Mouse (Mus musculus) megakaryocyte progenitor cell, adult 5-6 weeks (primary cell): ENCODE measurements at regions not wholly inside any gene's neighbourhood (a gene's known extent, or its start where the extent isn't known, plus 50 kb on each side); places are given as distances from the start of the nearest gene placed in this dataset.

Experiments
- ATAC-seq: replicated peaks from 2 replicates; pipeline ENCODE4 v1.8.0; 2016; ENCODE audit warnings: mild to moderate bottlenecking, moderate TSS enrichment, inconsistent platforms; ENCODE audit not compliant: poor library complexity

DNA sequence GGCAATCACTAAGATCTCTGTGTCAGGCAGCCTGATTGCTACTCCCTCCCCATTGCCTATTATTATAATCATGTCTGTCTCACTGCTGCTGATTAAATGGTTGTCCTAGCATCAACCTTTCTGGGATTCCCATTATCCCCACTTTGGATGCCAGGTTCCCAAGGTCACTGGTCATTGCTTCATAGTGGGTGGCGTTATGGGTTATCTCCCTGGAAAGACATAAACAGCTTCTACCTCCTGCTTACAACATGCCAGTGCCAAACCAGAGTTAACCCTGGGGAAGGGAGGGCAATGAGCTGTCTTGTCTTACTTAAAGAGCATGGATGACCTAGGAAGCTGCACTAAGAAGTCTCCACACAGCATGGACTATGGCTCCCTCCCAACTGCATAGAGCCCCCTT, 136.9 kb downstream of the Uaca start:
- ATAC-seq, result no peak

DNA sequence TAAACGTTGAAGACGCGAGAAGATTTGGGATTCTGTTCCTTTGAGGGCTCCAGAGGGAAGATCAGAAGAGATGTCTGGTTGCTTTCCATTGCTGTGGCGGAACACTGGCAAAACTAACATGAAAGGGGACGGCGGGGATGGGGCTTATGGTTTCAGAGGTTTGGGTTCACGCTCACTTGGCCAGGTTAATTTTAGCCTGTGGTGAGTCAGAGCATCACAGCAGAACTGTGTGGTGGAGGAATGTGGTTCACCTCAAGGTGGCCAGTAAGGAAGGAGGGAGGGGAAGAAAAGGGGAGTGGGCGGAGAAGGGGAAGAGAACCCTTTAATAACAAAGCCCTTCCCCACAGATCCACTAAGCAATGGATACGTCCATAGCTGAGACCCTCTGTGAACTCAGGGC, 142.6 kb downstream of the Uaca start:
- no peak for ATAC-seq

DNA sequence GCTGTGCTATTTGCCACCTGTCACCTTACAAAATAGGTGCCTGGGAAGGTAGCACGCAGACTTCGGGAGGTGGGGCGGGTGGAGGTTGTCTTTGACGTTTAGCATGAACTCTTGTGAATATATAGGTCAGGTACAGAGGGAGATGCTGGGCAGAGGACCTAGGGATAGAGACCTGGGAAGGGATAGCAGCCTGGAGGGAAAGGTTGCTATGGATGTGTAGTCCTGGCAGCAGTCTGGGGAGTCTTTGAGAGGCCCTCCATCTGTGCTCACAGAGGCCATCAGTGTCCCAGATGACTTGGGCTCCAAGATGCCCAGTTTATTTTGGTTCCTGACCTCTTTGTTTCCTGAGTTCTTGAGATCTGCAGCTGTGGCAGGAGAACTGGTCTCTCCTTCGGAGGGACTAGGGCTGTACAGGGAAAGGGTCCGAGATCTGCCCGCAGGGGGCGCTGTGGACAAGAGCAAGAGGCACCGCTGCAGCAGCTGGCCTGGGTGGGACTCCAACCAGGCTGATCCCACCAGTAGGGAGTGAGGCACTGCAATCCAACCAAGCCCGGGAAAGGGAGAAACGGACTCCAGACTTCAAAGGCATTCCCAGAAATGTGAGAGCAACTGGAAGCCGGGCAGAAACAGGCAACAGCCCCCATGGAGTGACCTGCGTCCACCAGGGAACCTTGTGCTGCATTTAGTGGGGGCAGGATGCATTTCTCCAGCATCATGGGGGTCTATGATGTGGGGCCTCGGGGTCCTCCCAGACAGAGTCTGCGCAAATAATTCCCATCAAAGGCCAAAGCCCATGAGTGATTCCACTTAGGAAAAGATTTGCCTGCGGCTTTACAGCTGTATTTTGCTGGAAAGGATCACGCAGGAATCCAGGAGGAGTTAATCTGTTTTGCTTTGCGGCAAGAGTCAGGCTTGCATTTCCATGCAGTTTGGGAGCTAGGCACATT, 145.8 kb downstream of the Uaca start:
- peak; percentile 76 for ATAC-seq

DNA sequence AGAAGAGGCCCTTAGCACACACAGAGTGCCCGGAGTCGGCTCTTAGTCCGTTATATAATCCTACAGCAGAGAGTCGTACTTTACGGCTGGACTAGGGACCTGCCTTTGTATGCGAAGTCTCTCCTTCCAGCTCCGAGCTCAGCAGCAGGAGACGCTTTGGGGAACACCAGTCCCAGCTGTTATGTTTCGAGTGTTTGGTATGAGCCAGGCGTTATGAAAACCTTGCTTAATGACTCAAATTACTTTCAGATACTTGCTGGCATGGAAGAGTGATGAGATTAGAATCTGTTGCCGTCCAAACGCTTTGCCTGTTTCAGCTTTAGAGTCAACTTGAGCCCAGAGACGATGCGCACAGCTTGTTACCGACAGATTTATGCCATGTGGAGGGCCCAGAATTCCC, 153.0 kb downstream of the Uaca start:
- ATAC-seq, result no peak

DNA sequence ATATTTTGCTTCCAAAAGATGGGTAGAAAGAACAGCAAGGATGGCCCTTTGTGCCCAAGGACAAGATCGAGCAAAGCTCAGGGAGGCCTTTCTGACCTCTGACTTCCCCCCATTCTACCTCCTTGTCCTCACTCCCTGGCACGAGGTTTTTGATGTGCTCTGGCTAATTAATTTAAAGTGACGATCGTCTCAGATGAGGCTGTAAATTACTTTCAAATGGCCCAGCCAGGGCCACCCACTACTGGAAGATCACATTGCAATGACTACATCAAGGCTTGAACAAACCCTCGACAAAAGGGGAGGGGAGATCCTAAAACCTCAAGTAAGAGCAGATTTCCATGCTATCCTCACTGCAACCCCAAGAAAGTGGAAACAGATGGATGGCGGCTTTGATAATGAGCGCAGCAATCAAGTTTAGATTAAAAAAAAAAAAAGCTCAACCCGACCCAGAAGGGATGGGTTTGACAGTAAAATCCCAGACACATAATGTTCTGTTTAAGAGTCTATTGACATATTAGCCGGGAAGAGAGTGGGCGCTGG, 154.3 kb downstream of the Uaca start:
- ATAC-seq, result no peak

DNA sequence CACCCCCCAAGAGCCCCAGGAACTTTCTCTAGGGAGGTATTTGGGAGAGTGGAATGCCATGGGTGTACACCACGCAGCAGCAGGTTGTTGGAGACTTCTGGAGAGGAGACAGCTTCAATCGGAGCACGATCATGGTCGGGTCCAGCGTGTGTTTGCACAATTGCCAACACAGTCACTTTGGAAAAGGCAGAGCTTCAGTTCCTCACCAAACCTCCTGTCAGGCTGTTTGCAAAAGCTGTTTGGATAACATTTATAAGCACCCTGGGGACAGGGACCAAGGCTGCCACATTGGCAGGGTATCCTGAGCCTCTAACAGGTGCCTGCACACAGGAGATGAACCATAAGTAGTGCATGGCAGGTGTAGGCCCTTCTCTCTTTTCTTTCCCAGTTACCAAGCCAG, 155.8 kb downstream of the Uaca start:
- no peak for ATAC-seq

DNA sequence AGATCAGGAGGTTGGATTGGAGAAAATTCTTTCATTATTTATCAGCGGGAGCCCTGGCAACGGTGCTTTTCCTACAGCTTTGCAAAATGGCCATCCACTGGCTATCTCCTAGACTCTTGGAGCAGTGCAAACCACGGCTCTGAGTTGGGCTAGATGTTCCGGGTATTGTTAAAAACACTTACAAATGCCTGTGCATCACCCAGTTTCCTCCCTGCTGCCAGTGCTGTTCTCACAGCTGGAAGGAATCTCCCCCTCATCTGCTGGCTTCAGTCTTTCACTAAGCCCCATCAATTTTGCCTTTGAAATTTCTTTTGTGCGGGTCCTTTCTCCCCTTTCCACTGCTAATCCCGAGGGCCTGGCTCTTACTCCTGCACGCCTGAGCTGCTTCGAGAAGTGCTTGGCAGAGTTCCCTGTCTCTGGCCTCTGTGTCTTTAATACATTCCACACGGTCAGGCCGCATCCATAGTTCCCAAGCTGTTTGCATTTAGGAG, 156.8 kb downstream of the Uaca start:
- ATAC-seq, result no peak

DNA sequence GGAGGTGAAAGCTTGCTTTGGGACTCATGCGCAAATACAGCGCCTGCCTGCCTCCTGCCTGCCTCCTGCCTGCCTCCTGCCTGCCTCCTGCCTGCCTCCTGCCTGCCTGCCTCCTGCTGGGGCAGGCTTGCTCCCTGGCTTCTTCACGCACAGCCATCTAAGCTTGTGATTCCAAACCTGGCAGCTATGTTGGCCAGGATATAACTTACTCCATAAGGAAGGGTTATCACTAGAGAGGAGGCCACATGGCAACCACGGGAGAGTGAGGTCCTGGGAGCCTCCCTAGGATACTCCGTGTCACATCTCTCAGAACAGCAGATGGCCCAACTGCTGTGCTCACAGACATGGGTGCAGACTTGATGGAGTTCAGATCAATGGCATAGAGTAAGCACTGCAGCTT, 163.1 kb downstream of the Uaca start:
- no peak for ATAC-seq

DNA sequence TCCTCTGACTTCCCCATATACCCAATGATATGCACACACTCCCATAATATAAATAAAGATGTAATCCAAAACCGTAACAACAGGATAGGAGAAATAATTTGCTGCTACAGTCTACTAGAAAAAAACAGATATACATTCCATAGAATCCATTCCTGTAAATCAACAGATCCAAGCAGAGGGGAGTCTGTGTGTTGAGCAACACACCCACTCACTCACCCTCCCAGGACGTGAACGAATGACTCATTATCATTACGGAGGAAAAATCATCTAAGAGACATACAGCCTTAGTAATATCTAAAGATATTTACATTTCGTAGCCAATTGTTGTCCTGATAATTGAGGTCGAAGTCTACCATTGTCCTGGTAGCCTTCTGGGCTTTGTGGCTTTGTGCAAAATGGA, 165.2 kb downstream of the Uaca start:
- no peak for ATAC-seq

DNA sequence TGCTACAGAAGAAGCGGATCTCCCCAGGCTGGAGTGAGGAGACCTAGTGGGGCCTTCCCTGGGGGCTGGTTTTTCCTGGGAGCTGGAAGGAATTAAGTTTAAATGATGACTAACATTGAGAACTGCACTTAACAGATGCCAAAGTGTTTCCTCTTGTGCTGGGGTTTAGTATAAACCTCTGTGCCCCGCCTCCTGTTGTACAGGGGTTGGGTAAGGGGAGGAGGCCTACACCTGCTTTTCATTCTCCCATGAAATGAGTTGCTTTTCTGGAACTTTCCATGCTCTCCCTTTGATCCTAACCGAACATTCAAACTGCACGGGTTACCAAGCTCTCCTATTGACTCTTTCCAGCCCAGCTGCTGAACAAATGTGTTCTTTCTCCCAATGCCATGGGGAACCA, 167.7 kb downstream of the Uaca start:
- no peak for ATAC-seq

DNA sequence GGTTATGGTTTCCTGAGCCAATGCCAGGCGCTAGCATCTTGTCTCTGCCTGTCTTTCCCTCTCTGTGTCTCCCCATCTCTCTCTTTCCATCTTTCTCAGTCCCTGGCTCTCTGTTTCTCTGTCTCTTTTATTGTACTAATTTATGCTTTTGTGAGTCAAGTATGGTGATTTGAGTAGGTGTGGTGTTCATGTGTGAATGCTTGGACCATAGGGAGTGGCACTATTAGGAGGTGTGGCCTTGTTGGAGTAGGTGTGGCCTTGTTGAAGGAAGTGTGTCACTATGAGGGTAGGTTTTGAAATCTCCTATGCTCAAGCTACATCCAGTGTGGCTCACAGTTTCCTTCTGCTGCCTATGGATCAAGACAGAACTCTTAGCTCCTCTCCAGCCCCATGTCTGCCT, 171.3 kb downstream of the Uaca start:
- ATAC-seq, result no peak

DNA sequence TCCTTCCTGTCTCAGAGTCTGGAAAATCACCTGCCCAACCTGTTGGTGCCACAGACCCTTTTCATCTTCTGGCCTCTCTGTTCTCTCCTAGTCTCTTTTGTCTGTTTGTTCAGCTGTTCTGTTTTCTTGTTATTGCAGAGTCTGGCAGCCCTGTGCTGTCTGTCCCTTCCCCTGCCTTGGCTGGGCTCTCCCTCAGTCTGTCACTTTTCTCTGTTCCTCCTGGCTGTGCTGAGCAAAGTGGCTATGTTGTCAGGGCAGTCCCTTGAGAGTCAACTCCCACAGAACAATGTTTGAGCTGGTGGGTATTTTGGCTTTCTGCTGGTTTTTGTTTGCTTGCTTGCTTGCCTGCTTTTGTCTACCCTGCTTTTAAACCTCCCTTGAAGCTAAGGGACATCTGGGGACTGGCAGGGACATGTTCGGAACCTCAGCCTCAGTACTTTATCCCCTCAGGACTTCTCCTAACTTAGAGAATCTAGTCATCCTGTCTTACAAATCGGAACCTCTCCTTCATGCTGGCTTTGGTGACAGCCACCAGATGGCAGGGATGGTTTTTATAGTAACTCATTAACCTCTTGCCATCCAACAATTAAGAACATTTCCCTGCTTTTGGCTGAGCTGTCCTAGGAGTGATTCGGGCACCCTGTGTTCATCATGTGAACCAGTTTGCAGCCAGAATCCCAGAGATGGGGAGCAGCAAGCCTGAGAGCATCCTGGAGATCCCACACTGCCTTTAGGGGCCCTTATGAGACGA, 174.1 kb downstream of the Uaca start:
- no peak for ATAC-seq

DNA sequence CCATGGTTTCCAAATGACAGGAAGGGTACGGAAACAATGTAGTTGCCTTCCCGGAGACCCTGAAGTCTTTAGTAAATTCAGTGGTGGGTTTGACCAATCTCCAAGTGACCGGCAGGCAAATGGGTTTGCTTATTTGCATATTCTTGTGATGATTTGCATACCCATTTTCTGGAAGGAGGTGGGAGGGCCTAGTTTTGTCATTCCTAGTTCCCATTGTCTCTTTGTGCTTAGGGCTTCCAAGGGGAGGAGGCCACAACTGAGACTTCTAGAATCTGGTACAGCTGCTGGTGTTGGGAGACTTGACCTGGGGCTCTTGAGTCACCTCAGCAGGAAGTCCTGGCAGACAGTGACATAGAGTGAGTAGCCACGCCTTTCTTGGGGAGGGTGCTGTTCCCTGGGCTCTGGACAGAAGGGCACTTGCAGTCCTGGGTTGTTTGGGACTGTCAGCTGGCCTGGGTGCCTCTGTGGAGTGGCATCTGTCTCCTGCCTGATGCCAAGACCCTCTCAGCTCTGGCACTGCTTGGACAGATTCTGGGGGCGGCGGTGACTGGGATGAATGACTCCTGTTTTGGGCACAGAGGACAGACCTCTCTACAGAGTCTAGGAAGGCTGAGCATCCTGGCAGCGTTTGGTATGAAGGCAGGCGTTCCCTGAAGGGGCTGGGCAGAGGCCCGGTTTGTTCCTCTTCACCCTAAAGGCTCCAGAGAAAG, 178.0 kb downstream of the Uaca start:
- 0 out of 2 replicates have a peak, but pooled peaks have one; percentile 17 for ATAC-seq

DNA sequence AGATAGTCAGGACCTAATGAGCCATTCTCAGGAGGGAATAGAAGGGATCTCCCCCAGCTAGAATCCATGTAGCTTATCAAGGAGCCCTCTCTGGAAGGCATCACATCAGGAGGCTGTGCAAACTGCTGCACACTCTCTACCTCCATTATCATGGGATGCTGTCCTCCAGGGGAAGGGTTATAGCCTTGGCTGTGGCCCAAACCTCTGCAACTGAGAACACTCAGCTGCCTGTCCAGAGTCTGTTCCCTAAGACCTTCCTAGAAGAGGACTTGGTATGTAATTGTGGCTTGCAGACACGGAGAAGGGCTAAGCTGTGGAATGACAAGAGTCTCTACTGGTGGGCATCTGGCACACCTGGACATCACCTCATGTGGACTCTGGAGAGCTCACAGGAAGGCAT, 180.2 kb downstream of the Uaca start:
- no peak for ATAC-seq

DNA sequence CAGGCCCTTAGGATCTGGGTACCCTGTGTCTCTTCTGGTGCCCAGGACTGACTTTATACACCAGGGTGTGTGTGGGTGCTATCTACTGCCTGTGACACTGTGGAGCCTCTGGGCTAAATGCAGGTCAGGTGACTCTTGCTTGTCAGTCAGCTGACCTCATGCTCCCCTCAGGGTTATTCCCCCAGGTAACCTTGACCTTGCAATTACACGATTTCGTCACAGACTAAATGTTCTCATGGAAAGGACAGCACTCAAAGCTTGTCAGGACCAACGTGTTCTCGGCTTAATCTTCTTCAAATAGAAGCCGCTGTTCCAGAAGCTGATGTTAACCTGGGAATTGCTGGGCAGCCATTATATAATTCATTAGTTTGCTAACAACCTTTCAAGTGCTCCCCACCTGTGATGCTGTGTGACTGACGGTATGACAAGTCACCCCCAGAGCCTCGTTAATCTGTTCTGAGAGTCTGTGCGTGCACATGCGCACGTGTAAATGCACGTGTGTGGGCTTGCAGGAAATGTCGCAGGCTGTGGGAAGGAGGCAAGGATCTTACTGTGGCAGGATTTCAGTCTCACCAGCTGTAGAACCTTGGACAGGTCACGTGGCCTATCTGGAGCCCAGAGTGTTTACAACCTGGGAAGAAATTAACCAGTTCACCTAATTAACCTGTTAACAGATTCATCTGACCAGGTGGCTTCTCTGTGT, 188.2 kb downstream of the Uaca start:
- ATAC-seq, result no peak

DNA sequence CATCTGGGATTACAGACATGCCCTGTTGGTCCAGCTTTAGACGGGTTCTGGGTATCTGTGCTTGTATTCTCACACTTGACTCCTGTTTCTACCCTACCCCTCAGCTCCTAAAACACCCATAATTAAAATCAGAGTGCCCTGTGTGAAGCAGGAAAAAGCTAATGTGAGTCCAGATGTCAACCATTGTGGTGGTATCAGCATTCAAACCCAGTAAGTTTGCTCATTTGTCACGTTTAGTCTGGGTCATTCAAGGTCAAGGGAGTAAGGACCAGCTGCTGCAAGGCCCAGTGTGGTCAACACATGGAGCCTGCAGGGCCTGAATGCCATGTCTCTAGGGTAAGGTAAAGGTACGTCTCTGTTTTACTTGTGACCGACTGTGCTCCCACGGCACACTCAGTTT, 188.9 kb downstream of the Uaca start:
- ATAC-seq, result no peak

DNA sequence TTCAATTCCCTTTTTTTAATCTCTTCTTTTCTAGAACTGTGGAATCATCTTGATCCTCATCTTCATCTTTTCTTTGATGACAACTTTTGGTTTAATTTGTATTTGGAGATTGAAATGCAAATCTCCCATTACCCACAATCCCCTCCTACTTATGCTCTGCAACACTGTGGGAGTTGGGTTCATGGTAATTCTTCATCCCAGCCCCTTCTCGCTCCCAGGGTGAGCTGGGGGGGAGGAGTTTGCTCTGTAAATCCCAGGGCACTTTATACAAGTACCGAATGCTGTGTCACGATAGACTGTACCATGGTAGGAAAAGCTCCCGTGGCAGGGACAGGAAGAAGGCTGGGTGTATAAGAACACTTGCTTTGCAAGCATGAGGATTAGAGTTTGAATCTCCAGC, 193.8 kb downstream of the Uaca start:
- no peak for ATAC-seq

DNA sequence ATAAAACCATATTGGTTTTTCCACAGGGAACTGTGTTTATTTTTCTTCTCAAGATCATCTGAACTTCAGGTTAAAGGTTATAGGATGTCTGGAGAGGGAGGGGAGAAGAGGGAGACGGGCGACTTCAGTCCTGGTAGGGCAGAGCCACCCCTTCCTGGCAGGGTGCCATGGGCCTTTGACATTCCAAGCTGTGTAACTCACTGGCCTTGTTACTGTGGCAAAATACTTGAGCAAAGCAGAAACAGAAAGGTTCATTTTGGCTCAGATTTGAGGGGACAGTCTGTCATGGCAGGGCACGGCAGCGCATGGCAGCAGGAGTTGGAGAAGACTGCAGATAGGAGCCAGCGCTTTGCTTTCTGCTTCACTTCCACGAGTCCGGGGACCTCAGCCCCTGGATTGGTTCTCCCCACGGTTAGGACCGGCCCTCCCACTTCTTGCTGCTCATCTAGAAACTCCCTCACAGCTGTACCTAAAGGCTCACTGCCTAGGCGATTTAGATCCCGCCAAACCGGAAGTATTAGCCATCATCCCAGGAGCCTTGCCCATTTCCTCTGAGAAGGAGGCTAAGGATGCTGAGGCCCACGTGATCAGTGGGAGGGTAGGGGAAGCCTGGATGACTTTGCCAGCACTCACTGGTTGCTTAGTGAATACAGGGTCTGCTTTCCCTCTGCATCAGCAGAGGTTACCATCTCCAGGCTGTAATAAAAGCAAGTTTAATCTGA, 195.5 kb downstream of the Uaca start:
- no peak for ATAC-seq

DNA sequence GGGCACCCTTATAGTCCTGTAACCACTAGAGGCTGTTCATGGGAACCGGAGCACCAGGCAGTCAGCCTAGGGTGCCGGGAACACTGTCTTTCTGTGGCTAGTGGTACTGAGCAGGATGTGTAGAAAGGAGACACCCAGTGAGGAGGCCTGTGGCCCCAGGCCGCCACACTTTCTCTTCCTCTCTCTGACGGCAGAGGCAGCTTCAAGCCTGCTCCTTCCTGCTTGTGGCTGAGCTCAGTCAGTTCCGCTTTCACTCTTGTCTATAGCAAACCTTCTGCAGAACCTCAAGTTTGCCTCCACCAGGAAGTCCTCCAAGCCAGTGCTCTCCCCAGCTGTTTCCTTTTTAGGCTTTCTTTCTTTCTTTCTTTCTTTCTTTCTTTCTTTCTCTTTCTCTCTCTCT, 197.2 kb downstream of the Uaca start:
- ATAC-seq, result peak; percentile 98

DNA sequence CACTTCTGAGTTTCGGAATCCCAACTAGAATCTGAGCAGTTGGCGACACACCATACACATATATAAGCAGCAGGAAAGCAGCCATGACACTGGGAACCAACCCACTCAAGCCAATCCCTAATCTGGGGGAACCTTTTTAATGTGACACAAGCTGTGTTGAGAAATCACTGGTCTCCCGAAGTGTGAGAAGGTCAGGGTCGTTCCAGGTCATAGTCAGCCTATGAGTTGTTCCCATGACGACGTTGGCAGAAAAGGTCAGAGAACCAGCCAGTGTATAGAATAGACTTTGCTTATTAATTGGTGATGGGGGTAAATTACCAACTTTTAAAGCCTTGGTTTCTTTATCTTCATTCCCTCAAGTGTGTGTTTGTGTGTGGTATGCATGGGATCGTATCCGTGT, 199.3 kb downstream of the Uaca start:
- no peak for ATAC-seq
